Mouse (Mus musculus): Measurements from ENCODE around the gene Rorc. TPM values are rescaled to one million over a fixed set of nuclear protein-coding genes. Genes with fewer than 3 reads are reported as not detected.

The Rorc gene
- polyA plus RNA-seq, 1 experiment from 2014 or later, result 14.4 TPM

GRCm38 (mm10) chr3:94379831-94380510 is 7.4 kb downstream of the Rorc start:
- Histone ChIP-seq H3K27ac (no peak overlapping the region), H3K27me3 (ENCODE audit: insufficient read depth, low read length) (no peaks in the 10 kb centered on the region), H3K4me2 (ENCODE audit: low read length) (no peak overlapping the region), H3K9me3 (replicated peaks; ENCODE audit: low read length) (no peaks in the 10 kb centered on the region), H3K9ac (ENCODE audit: low read depth, low read length) (no peak overlapping the region), H3K36me3 (ENCODE audit: insufficient read depth, low read length) (no peaks in the 10 kb centered on the region), H3K4me1 (replicated peaks; ENCODE audit: insufficient read depth, low read length) (no peaks in the 10 kb centered on the region), H3K4me3 (replicated peaks; ENCODE audit: low read depth, low read length) (no peak overlapping the region)
- ATAC-seq (replicated peaks; ENCODE audit: low FRiP score, low read depth) (no peak), DNase-seq (ENCODE audit: low spot score) (no peak)
- 26% methylated on average over 9 of the region's 9 CpGs for WGBS
- no peak for TF ChIP-seq CTCF (IDR thresholded peaks at IDR 0.05; ENCODE audit: low read depth)

DNA sequence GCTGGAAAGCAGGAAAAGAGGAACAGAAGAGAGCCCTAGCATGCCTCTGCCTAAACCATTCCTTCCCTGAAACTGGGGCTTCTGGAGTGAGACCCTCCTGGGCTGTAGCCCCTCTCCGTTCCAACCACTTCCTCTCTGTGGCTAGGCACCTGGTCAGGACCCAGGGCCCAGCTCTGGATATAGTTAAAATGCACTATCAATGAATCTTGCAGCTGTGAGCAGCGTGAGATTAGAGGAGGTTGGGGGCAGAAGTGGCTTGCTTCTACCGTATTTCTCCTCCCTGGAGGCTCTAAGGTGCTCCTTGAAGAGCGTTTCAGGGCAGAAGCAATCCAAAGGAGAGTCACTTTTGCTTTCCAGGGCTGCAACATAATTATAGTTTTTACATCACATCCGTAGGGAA is 9.7 kb downstream of the Rorc start:
- Histone ChIP-seq H3K9me3 (replicated peaks; ENCODE audit: low read length) (no peaks in the 10 kb centered on the region), H3K4me3 (replicated peaks; ENCODE audit: low read depth, low read length) (no peak overlapping the region), H3K4me1 (replicated peaks; ENCODE audit: insufficient read depth, low read length) (no peaks in the 10 kb centered on the region), H3K27me3 (ENCODE audit: insufficient read depth, low read length) (no peaks in the 10 kb centered on the region), H3K36me3 (ENCODE audit: insufficient read depth, low read length) (no peaks in the 10 kb centered on the region), H3K27ac (no peak overlapping the region), H3K9ac (ENCODE audit: low read depth, low read length) (no peak overlapping the region), H3K4me2 (ENCODE audit: low read length) (no peak overlapping the region)
- no peak for DNase-seq (ENCODE audit: low spot score)
- TF ChIP-seq CTCF (IDR thresholded peaks at IDR 0.05; ENCODE audit: low read depth), result no peak
- no peak for ATAC-seq (replicated peaks; ENCODE audit: low FRiP score, low read depth)
- WGBS, result 65% methylated on average over 5 of the region's 5 CpGs

- Histone ChIP-seq H3K27me3 (ENCODE audit: insufficient read depth, low read length) (no peaks in the 10 kb centered on the region), H3K9me3 (replicated peaks; ENCODE audit: low read length) (no peaks in the 10 kb centered on the region), H3K36me3 (ENCODE audit: insufficient read depth, low read length) (no peaks in the 10 kb centered on the region), H3K4me2 (ENCODE audit: low read length) (no peak overlapping the region), H3K9ac (ENCODE audit: low read depth, low read length) (no peak overlapping the region), H3K4me3 (replicated peaks; ENCODE audit: low read depth, low read length) (no peak overlapping the region), H3K27ac (no peak overlapping the region), H3K4me1 (replicated peaks; ENCODE audit: insufficient read depth, low read length) (no peaks in the 10 kb centered on the region)
- 66% methylated on average over 3 of the region's 3 CpGs for WGBS
- no peak for ATAC-seq (replicated peaks; ENCODE audit: low FRiP score, low read depth)
- no peak for TF ChIP-seq CTCF (IDR thresholded peaks at IDR 0.05; ENCODE audit: low read depth)
- DNase-seq (ENCODE audit: low spot score), result no peak
Measured at GRCm38 (mm10) chr3:94383476-94383875, 10.9 kb downstream of the Rorc start.

GRCm38 (mm10) chr3:94386671-94387070 is 14.1 kb downstream of the Rorc start:
- Histone ChIP-seq H3K4me1 (replicated peaks; ENCODE audit: insufficient read depth, low read length) (no peaks in the 10 kb centered on the region), H3K4me2 (ENCODE audit: low read length) (no peak overlapping the region), H3K4me3 (replicated peaks; ENCODE audit: low read depth, low read length) (no peak overlapping the region), H3K9ac (ENCODE audit: low read depth, low read length) (no peak overlapping the region), H3K9me3 (replicated peaks; ENCODE audit: low read length) (no peaks in the 10 kb centered on the region), H3K27ac (no peak overlapping the region), H3K27me3 (ENCODE audit: insufficient read depth, low read length) (no peaks in the 10 kb centered on the region), H3K36me3 (ENCODE audit: insufficient read depth, low read length) (no peaks in the 10 kb centered on the region)
- no peak for TF ChIP-seq CTCF (IDR thresholded peaks at IDR 0.05; ENCODE audit: low read depth)
- ATAC-seq (replicated peaks; ENCODE audit: low FRiP score, low read depth), result no peak
- no peak for DNase-seq (ENCODE audit: low spot score)
- WGBS, result 55% methylated on average over 4 of the region's 4 CpGs

DNA sequence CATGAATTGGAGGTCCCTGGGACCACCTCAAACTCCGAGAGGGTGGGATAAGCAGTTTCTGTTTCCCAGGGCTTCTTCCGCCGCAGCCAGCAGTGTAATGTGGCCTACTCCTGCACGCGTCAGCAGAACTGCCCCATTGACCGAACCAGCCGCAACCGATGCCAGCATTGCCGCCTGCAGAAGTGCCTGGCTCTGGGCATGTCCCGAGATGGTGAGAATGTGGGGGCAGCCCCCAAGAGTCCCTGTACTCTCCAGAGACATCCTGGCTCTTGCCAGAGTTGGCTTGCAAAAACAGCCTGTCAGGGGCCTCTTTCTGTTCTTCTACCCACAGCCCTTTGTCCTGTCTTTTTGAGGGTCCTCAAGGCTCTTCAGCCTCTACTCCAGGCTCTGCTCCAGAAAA is 14.8 kb downstream of the Rorc start:
- no peak for DNase-seq (ENCODE audit: low spot score)
- TF ChIP-seq CTCF (IDR thresholded peaks at IDR 0.05; ENCODE audit: low read depth), result no peak
- 87% methylated on average over 10 of the region's 10 CpGs for WGBS
- Histone ChIP-seq H3K27ac (no peak overlapping the region), H3K4me3 (replicated peaks; ENCODE audit: low read depth, low read length) (no peak overlapping the region), H3K9me3 (replicated peaks; ENCODE audit: low read length) (no peaks in the 10 kb centered on the region), H3K36me3 (ENCODE audit: insufficient read depth, low read length) (no peaks in the 10 kb centered on the region), H3K4me2 (ENCODE audit: low read length) (no peak overlapping the region), H3K27me3 (ENCODE audit: insufficient read depth, low read length) (no peaks in the 10 kb centered on the region), H3K4me1 (replicated peaks; ENCODE audit: insufficient read depth, low read length) (no peaks in the 10 kb centered on the region), H3K9ac (ENCODE audit: low read depth, low read length) (no peak overlapping the region)
- no peak for ATAC-seq (replicated peaks; ENCODE audit: low FRiP score, low read depth)

DNA sequence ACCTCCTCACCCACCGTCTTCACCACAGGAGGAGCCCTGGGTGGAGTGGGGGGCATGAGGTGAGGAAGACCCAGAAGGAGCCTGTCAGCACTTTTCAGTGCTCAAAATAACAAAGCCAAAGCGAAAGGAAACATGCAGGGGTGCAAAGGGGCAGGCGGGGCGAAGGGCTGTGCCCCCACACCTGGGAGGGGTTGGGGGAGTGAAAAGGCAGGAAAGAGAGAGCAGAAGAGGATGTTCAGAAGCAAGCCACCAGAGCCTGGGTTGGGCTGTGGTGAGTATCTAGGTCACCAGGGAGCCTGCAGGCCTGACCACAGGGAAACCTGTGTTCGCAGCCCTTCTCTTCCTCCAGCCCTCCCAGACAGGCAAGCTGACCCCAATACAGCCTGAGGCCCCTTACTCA is 15.5 kb downstream of the Rorc start:
- ATAC-seq (replicated peaks; ENCODE audit: low FRiP score, low read depth) (no peak), DNase-seq (ENCODE audit: low spot score) (no peak)
- Histone ChIP-seq H3K9me3 (replicated peaks; ENCODE audit: low read length) (no peaks in the 10 kb centered on the region), H3K4me1 (replicated peaks; ENCODE audit: insufficient read depth, low read length) (no peaks in the 10 kb centered on the region), H3K9ac (ENCODE audit: low read depth, low read length) (no peak overlapping the region), H3K27ac (no peak overlapping the region), H3K36me3 (ENCODE audit: insufficient read depth, low read length) (no peaks in the 10 kb centered on the region), H3K27me3 (ENCODE audit: insufficient read depth, low read length) (no peaks in the 10 kb centered on the region), H3K4me2 (ENCODE audit: low read length) (no peak overlapping the region), H3K4me3 (replicated peaks; ENCODE audit: low read depth, low read length) (no peak overlapping the region)
- WGBS, result 68% methylated on average over 5 of the region's 5 CpGs
- TF ChIP-seq CTCF (IDR thresholded peaks at IDR 0.05; ENCODE audit: low read depth), result no peak

GRCm38 (mm10) chr3:94389420-94389819 is 16.8 kb downstream of the Rorc start:
- Histone ChIP-seq H3K27ac (no peak overlapping the region), H3K4me1 (replicated peaks; ENCODE audit: insufficient read depth, low read length) (no peaks in the 10 kb centered on the region), H3K9me3 (replicated peaks; ENCODE audit: low read length) (no peaks in the 10 kb centered on the region), H3K9ac (ENCODE audit: low read depth, low read length) (no peak overlapping the region), H3K4me2 (ENCODE audit: low read length) (no peak overlapping the region), H3K36me3 (ENCODE audit: insufficient read depth, low read length) (no peaks in the 10 kb centered on the region), H3K4me3 (replicated peaks; ENCODE audit: low read depth, low read length) (no peak overlapping the region), H3K27me3 (ENCODE audit: insufficient read depth, low read length) (no peaks in the 10 kb centered on the region)
- 96% methylated on average over 16 of the region's 16 CpGs for WGBS
- no peak for DNase-seq (ENCODE audit: low spot score)
- no peak for ATAC-seq (replicated peaks; ENCODE audit: low FRiP score, low read depth)
- TF ChIP-seq CTCF (IDR thresholded peaks at IDR 0.05; ENCODE audit: low read depth), result no peak
